16 mouse cellular contexts compared by ENCODE assay signal in the genomic region with DNA sequence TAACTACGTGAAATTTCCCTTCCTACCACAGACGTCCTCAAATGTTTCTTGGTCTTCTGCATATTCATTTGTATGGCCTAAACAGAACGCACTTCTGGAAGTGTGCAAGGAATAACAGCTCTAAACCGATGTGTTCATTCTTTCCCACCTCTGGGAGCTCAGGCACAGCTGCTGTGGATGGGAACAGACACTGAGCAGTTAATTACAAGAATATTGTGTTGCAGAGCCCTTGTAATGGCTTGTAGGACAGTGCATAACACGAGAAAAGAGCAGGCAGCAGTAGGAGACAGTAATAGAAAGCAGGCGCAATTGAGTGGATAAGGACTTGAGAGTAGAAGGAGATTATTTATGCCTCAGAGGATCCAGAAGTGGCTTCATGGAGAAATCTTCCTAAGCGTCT.
"Had no signal": no experiment of that assay in that cellular context is flagged by ENCODE, and none has a peak within 500 bp of the region (broad histone marks: within the 10 kb centered on the region; RNA-seq: fewer than 3 reads in every experiment).

No protein-coding gene starts in this region.

- ATAC-seq: liver, embryonic 12.5 days; midbrain, embryonic 13.5 days; midbrain, embryonic 16.5 days had no signal

- H3K9ac ChIP-seq: liver, embryonic 12.5 days; liver, embryonic 14.5 days; lung, embryonic 14.5 days; midbrain, embryonic 13.5 days; stomach, embryonic 15.5 days had no signal

- H3K9me3 ChIP-seq: liver, embryonic 12.5 days; midbrain, embryonic 10.5 days; midbrain, embryonic 13.5 days; stomach, embryonic 15.5 days had no signal

- H3K4me3 ChIP-seq: liver, embryonic 12.5 days; midbrain, embryonic 10.5 days; midbrain, embryonic 13.5 days; myocyte; stomach, embryonic 15.5 days had no signal

- H3K27me3 ChIP-seq: liver, embryonic 12.5 days; midbrain, embryonic 13.5 days; stomach, embryonic 15.5 days had no signal

- H3K4me1 ChIP-seq: liver, embryonic 12.5 days; midbrain, embryonic 10.5 days; midbrain, embryonic 13.5 days; stomach, embryonic 15.5 days had no signal

- H3K4me2 ChIP-seq: liver, embryonic 12.5 days; lung, embryonic 14.5 days; midbrain, embryonic 13.5 days; stomach, embryonic 15.5 days had no signal

- DNase-seq: lung, adult 18-20 months; lung, embryonic 14.5 days; lung, postnatal 10 days; lung, postnatal 4 days; right cerebral cortex, postnatal 14 days; thymus, adult 2 months; thymus, postnatal 25 days; thymus, postnatal 4 days had no signal

- H3K36me3 ChIP-seq: liver, embryonic 12.5 days; midbrain, embryonic 10.5 days; stomach, embryonic 15.5 days had no signal

- H3K27ac ChIP-seq: liver, embryonic 12.5 days; liver, embryonic 14.5 days; midbrain, embryonic 10.5 days; midbrain, embryonic 13.5 days; stomach, embryonic 15.5 days; stomach, postnatal 0 days had no signal
